Mouse (Mus musculus): ENCODE measurements around the gene Slc31a1.

DNA sequence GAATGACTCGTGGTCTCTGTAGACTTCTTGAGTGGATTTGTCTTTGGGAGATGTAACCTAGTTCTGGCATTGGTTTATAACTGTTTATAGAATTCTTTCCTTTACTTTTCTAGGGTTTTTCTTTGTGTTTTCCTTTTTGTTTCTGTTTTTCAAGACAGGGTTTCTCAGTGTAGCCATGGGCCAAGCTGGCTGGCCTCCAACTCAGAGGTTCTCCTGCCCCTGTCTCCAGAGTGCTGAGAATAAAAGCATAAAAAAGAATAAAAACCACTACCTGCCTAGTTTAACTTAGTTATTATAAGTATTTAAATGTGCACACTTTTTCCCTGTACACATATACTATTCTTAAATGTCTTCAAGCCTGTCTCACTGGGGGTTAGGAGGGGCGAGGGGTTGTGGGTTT lies 49.8 kb downstream of the Slc31a1 start:
- no peak for TF ChIP-seq CTCF (IDR thresholded peaks at IDR 0.05; ENCODE audit: low read depth)
- TF ChIP-seq EP300 (IDR thresholded peaks at IDR 0.05; ENCODE audit: low read depth): no peak
